Mouse (Mus musculus) hindbrain, embryonic 14.5 days (tissue): ENCODE measurements around the gene Aqp12. TPM values are rescaled to one million over a fixed set of nuclear protein-coding genes. Genes with fewer than 3 reads are reported as not detected.

Source experiments
- ATAC-seq: fragments of 200-750 bp; cut with Nextera tagmentation; 2 replicates; pipeline ENCODE4 v1.8.0; 2017; ENCODE audit warnings: moderate number of reproducible peaks, mild to moderate bottlenecking, moderate TSS enrichment, moderate library complexity; ENCODE audit not compliant: low FRiP score
- DNase-seq: peaks from one replicate; pipeline ENCODE4 v3.0.0-alpha.2; 2015; ENCODE audit warnings: low spot score
- H3K27ac ChIP-seq: fragments of 300-500 bp; sonication (generic); 2 replicates; pipeline ENCODE4 v1.5.1; 2014; ENCODE audit warnings: mild to moderate bottlenecking, moderate library complexity
- H3K27me3 ChIP-seq: fragments of 300-500 bp; sonication (generic); 2 replicates; pipeline ENCODE4 v1.6.1; 2014; ENCODE audit warnings: mild to moderate bottlenecking, low read length, mixed read lengths; ENCODE audit not compliant: control insufficient read depth, insufficient read depth
- H3K36me3 ChIP-seq: fragments of 300-500 bp; sonication (generic); replicated peaks from 2 replicates; pipeline ENCODE4 v1.6.1; 2014; ENCODE audit not compliant: control insufficient read depth, insufficient read depth
- H3K4me1 ChIP-seq: fragments of 300-500 bp; sonication (generic); replicated peaks from 2 replicates; pipeline ENCODE4 v1.6.1; 2014; ENCODE audit warnings: antibody characterized with exemption, low read length, mixed read lengths; ENCODE audit not compliant: control insufficient read depth, insufficient read depth
- H3K4me2 ChIP-seq: fragments of 300-500 bp; sonication (generic); replicated peaks from 2 replicates; pipeline ENCODE4 v1.6.1; 2014; ENCODE audit warnings: mild to moderate bottlenecking, moderate library complexity
- H3K4me3 ChIP-seq: fragments of 300-500 bp; sonication (generic); replicated peaks from 2 replicates; pipeline ENCODE4 v1.5.1; 2014; ENCODE audit warnings: mild to moderate bottlenecking, low read length
- H3K9ac ChIP-seq: fragments of 300-500 bp; sonication (generic); 2 replicates; pipeline ENCODE4 v1.6.1; 2014
- H3K9me3 ChIP-seq: fragments of 300-500 bp; sonication (generic); 2 replicates; pipeline ENCODE4 v1.6.1; 2016; ENCODE audit warnings: low read length; ENCODE audit not compliant: control insufficient read depth
- WGBS: fragments of 180-500 bp; shearing (Covaris S2); extraction: QIAGEN DNeasy Blood & Tissue Kit; methylation state at CpG from one replicate; pipeline ENCODE4 v1.1.7; 2014; 5-methylcytosine and 5-hydroxymethylcytosine counted together
- polyA plus RNA-seq: library from polyadenylated mRNA; unstranded; fragments of >200 nt; fragmentation: Nextera tagmentation; extraction: Ambion mirVana; gene quantifications from 2 replicates; pipeline ENCODE4 v1.2.1, GENCODE M21; 2014

The Aqp12 gene
- polyA plus RNA-seq, 1 experiment from 2014 or later, result not detected

DNA sequence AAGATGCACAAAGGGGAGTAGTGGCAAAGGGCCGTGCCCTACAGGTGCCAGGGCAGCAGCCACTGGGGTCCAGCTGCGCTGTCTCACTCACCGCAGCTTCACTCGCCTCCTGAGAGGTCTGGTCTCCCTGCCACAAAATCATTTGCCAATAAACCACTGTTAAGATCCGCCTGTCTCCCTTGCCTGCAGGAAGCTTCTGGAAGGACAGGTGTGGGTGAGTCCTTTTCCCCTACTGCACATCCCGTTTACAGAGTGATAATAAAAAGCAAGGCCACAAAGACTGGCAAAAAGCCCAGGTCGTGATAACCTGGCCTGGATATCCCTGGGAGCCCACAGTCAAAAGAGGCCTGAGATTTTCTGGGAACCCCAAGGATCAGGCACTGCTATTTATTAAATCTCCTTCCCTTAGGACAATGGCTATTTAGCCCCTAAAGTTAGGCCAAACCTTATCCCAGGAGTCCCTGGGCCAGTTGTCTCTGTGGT is 6.0 kb downstream of the Aqp12 start:
- no peaks in the 10 kb centered on the region for H3K9me3 ChIP-seq
- no peaks in the 10 kb centered on the region for H3K27me3 ChIP-seq
- WGBS, result 87% methylated on average over 7 of the region's 7 CpGs
- no peaks in the 10 kb centered on the region for H3K4me1 ChIP-seq
- no peak overlapping the region for H3K4me3 ChIP-seq
- no peak overlapping the region for H3K9ac ChIP-seq
- H3K27ac ChIP-seq, result no peak overlapping the region
- ATAC-seq (no peak), DNase-seq (no peak)
- no peak overlapping the region for H3K4me2 ChIP-seq
- peaks cover 19% of the 10 kb centered on the region for H3K36me3 ChIP-seq

DNA sequence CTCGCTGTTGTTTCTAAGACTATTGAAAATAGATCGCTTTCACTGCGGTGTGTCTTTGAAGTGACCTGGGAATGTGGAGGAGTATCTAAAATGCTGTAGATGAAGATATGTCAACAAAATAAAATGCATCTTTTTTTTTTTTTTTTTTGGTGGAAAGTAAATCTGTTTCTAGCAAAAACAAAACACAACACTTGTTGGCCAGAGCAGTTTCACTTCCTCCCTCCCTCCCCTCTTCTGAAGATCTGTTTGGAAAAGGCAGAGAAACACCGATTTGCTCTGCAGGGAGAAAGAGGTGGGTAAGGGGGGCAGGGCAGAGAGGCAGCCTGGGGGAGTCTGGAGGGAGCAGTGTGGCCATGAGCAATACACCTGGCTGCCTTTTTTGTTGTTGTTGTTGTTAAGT is 7.2 kb downstream of the Aqp12 start:
- no peak overlapping the region for H3K4me2 ChIP-seq
- peaks cover 31% of the 10 kb centered on the region for H3K36me3 ChIP-seq
- no peaks in the 10 kb centered on the region for H3K27me3 ChIP-seq
- DNase-seq (no peak), ATAC-seq (no peak)
- H3K4me1 ChIP-seq, result no peaks in the 10 kb centered on the region
- H3K4me3 ChIP-seq, result no peak overlapping the region
- H3K9me3 ChIP-seq, result no peaks in the 10 kb centered on the region
- WGBS, result 88% methylated on average over 4 of the region's 4 CpGs
- H3K27ac ChIP-seq, result no peak overlapping the region
- H3K9ac ChIP-seq, result no peak overlapping the region

DNA sequence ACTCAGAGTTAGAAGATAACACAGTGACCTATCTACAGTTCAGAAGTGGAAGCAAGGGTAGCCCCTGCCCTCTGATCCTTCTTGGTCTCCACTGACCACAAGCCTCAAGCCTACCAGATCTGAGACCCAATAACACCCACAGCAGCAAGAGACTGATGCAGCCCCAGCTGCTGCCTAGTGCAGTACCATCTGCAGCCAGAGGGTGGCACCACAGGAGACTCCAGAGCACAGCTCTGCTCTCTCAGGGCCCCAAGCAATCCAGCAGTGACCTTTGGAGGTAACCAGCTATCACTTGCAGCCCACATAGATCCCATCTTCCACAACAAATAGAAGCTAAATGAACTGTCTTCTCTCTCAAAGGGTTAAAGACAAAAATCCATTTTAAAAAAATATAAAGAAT is 8.3 kb downstream of the Aqp12 start:
- no peaks in the 10 kb centered on the region for H3K27me3 ChIP-seq
- ATAC-seq (peak; percentile 46; the same call in 1 of the 2 replicates), DNase-seq (peak; percentile 72)
- no peak overlapping the region for H3K9ac ChIP-seq
- no peak overlapping the region for H3K4me3 ChIP-seq
- no peaks in the 10 kb centered on the region for H3K4me1 ChIP-seq
- no peak overlapping the region for H3K27ac ChIP-seq
- H3K36me3 ChIP-seq, result peaks cover 42% of the 10 kb centered on the region
- no peak overlapping the region for H3K4me2 ChIP-seq
- H3K9me3 ChIP-seq, result no peaks in the 10 kb centered on the region

DNA sequence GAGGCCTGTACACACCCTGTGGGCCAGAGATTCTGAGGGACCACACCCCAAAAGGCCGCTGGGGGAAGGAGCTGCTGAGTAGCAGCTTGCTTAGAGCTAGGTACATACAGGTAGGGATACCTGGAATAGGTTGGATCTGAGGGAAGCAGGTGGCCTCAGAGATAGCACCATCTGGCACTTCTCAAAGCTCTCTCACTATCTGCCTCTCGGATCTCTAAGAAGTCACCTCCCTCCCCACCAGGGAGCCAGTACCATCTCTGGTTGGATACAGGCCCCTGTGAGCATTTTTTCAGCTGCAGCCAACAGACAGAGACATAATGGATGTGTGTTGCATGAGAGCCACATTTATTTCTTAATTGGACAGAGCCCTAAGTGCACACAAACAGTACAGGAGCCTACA is 9.0 kb downstream of the Aqp12 start:
- no peaks in the 10 kb centered on the region for H3K27me3 ChIP-seq
- no peak for ATAC-seq
- H3K27ac ChIP-seq, result no peak overlapping the region
- no peak overlapping the region for H3K9ac ChIP-seq
- 66% methylated on average over 2 of the region's 2 CpGs for WGBS
- H3K9me3 ChIP-seq, result no peaks in the 10 kb centered on the region
- H3K36me3 ChIP-seq, result peaks cover 49% of the 10 kb centered on the region
- no peak overlapping the region for H3K4me2 ChIP-seq
- no peak overlapping the region for H3K4me3 ChIP-seq
- DNase-seq, result no peak
- no peaks in the 10 kb centered on the region for H3K4me1 ChIP-seq

DNA sequence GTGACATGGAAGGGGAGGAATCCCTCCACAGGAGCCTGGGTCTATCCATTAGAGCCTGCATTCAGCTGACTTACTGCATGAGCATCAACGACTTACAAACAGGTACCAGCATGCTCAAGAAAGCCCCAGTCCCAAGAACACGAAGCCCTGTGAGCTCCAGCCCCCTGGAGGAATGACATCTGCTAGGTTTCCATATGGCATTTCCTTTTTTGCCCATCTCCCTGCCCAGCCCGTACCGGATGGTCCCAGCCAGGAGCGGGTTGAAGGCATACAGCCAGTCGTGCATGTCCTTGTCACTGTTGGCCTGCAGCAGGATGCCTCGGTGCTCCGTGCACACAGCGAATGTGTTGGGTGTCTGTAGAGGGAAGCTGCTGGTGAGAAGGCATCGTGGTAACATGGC is 12.6 kb downstream of the Aqp12 start:
- DNase-seq (no peak), ATAC-seq (no peak)
- Histone ChIP-seq H3K9ac (no peak overlapping the region), H3K4me2 (no peak overlapping the region), H3K4me3 (no peak overlapping the region), H3K36me3 (peaks cover 85% of the 10 kb centered on the region), H3K27me3 (no peaks in the 10 kb centered on the region), H3K27ac (no peak overlapping the region), H3K4me1 (no peaks in the 10 kb centered on the region), H3K9me3 (no peaks in the 10 kb centered on the region)
- WGBS, result 91% methylated on average over 10 of the region's 10 CpGs

DNA sequence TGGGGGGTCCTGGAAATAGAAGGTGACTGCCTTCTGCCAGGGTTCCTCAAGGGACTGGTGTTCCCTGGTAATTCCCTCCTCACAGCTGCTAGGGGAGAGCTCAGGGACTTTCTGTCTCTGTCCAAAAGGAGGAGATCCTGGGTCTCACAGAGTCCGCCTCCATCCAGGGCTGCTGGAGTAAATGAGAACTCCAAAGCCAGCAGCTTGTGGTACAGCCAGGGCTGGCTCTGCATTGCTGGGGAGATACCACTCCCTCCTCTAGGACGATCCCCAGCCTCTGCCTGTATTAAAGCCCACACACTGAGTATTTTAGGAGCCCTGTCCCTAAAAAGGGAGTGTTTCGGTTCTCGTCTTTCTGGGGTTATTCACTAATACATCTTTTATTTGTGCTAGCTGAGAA is 14.5 kb downstream of the Aqp12 start:
- no peak for DNase-seq
- WGBS, result 82% methylated on average over 4 of the region's 4 CpGs

DNA sequence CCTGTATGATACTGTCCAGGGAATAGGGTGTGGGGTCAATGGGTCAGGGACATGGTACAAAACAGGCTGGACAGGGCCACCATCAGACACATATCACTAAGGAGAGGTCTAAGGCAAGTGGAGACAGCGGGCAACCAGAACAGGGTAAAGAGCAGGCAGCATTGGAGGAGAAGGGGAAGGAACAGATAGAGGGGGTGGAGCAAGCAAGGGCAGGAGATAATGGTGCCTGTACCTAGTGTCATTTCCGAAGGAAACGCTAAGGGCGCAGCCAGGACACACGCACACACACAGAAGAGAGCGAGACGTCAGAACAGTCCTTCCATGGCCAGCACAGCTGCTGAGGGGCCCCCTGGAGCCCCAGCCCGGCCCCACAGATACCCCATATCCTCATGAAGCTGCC is 20.5 kb downstream of the Aqp12 start:
- Histone ChIP-seq H3K4me2 (no peak overlapping the region), H3K27me3 (no peaks in the 10 kb centered on the region), H3K27ac (no peak overlapping the region), H3K4me1 (no peaks in the 10 kb centered on the region), H3K4me3 (no peak overlapping the region), H3K9me3 (no peaks in the 10 kb centered on the region), H3K36me3 (peaks cover 98% of the 10 kb centered on the region), H3K9ac (no peak overlapping the region)
- ATAC-seq, result no peak
- DNase-seq, result no peak
- 94% methylated on average over 8 of the region's 8 CpGs for WGBS

More for the DNA sequence above, 14.5 kb downstream of the Aqp12 start:
- Histone ChIP-seq H3K4me3 (no peak overlapping the region), H3K27ac (no peak overlapping the region), H3K36me3 (peaks cover 97% of the 10 kb centered on the region), H3K4me2 (no peak overlapping the region), H3K27me3 (no peaks in the 10 kb centered on the region), H3K4me1 (no peaks in the 10 kb centered on the region), H3K9me3 (no peaks in the 10 kb centered on the region), H3K9ac (no peak overlapping the region)
- no peak for ATAC-seq

DNA sequence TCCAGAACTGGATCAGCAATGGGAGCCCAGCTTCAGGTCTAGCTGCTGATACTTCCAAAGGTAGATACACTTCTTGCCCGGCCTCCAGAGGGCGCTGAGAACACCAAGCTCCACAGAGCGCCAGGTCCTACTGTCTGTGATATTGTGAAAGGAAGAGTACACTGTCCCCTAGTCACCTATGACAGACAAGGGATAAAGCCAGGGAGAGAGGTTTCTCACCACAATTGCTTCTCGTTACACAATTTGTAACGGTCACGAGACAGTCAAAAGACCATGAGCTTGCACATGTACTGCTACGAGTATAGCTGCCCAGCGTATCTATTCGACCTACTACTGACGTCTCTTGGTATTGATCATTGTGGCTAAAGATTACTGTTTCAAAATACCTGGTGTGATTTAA is 23.3 kb downstream of the Aqp12 start:
- no peaks in the 10 kb centered on the region for H3K27me3 ChIP-seq
- H3K27ac ChIP-seq, result no peak overlapping the region
- H3K4me3 ChIP-seq, result no peak overlapping the region
- DNase-seq (no peak), ATAC-seq (no peak)
- no peak overlapping the region for H3K4me2 ChIP-seq
- no peak overlapping the region for H3K9ac ChIP-seq
- H3K36me3 ChIP-seq, result peaks cover 97% of the 10 kb centered on the region
- WGBS, result 96% methylated on average over 10 of the region's 10 CpGs
- H3K4me1 ChIP-seq, result no peaks in the 10 kb centered on the region
- no peaks in the 10 kb centered on the region for H3K9me3 ChIP-seq

DNA sequence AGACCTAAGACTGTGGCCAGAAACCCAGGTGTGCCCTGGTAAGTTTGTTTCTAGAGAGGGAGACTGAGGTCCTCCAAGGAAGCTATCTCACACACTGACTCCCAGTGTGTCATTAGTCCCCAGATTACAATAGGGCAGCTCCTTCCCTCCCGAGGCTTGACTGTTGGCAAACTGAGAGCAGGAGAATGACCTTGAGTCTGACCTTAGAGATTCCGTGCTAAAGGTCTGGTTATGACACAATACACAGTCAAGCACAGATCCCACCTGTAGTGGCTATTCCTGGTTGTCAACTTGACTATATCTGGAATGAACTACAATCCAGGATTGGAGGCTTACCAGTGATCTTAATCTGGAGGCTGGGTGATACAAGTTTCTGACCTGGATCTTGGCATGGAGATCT is 23.9 kb downstream of the Aqp12 start:
- Histone ChIP-seq H3K9ac (no peak overlapping the region), H3K36me3 (peaks cover 97% of the 10 kb centered on the region), H3K27me3 (no peaks in the 10 kb centered on the region), H3K27ac (no peak overlapping the region), H3K4me2 (no peak overlapping the region), H3K9me3 (no peaks in the 10 kb centered on the region), H3K4me1 (no peaks in the 10 kb centered on the region), H3K4me3 (no peak overlapping the region)
- 78% methylated on average over 2 of the region's 2 CpGs for WGBS
- no peak for ATAC-seq
- no peak for DNase-seq

DNA sequence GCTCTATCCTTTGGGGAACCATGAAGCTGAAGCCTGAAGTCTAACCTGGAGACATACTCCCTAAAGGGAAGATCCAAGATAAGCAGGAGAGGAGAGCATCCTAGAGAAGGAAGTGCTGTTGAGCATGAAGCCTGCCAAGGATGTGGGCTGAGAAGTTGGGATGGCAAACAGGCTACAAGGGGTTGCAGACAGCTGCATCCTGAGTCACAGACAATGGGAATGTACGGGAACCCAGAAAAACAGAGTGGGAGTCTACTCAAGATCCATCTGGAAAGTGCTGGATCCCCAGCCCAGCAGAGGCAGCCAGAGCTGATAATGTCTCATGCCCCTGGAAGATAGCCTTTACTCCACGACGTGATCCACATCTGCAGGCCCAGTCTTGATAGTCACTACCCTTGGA is 25.1 kb downstream of the Aqp12 start:
- no peak overlapping the region for H3K4me3 ChIP-seq
- no peak overlapping the region for H3K27ac ChIP-seq
- peaks cover 97% of the 10 kb centered on the region for H3K36me3 ChIP-seq
- no peak overlapping the region for H3K4me2 ChIP-seq
- no peak overlapping the region for H3K9ac ChIP-seq
- no peaks in the 10 kb centered on the region for H3K27me3 ChIP-seq
- no peaks in the 10 kb centered on the region for H3K9me3 ChIP-seq
- WGBS, result 94% methylated on average over 3 of the region's 3 CpGs
- no peak for DNase-seq
- no peaks in the 10 kb centered on the region for H3K4me1 ChIP-seq
- ATAC-seq, result no peak
